Mouse (Mus musculus): ENCODE data around the gene Phactr1. TPM values are rescaled to one million over a fixed set of nuclear protein-coding genes. Genes with fewer than 3 reads are reported as not detected.

Phactr1 gene
- total and polyA plus RNA-seq, 3 experiments: not detected

GRCm38 (mm10) chr13:43171020-43171710 lies 490.7 kb downstream of the Phactr1 start, which contains the start of gene Tbc1d7:
Gene Tbc1d7 (minus strand): TSS chr13:43171501.
- H3K9me3 ChIP-seq (replicated peaks; ENCODE audit: insufficient read depth, low read length): no peaks in the 10 kb centered on the region
- H3K27me3 ChIP-seq (ENCODE audit: control insufficient read depth in 1 of 2, insufficient read depth in 2 of 2, low read length in 2 of 2): no peaks in the 10 kb centered on the region
- H3K4me3 ChIP-seq (ENCODE audit: control insufficient read depth in 1 of 2, insufficient read depth in 1 of 2, low read depth in 2 of 2, low read length in 2 of 2): peak within 1 kb of the TSS; percentile 60 to 92
- peak; percentile 97 for DNase-seq (ENCODE audit: low read depth, low spot score)
- H3K4me1 ChIP-seq (ENCODE audit: control insufficient read depth in 1 of 2, insufficient read depth in 2 of 2, low read length in 2 of 2): peaks cover 0 to 6% of the 10 kb centered on the region in 2 experiments; a peak in 1 of 4 replicates
- H3K36me3 ChIP-seq (ENCODE audit: control insufficient read depth in 1 of 2, insufficient read depth in 2 of 2, low read length in 2 of 2): peaks cover 0 to 4% of the 10 kb centered on the region in 2 experiments; a peak in 2 of 4 replicates
- H3K9ac ChIP-seq (ENCODE audit: control insufficient read depth, low read depth, low read length, poor library complexity, severe bottlenecking): peak within 1 kb of the TSS; percentile 90
- peak within 1 kb of the TSS; percentile 69 for H3K27ac ChIP-seq (ENCODE audit: control insufficient read depth, low read depth, low read length)
- no peaks in the 10 kb centered on the region; the same call in 1 of the 2 replicates for H3K79me2 ChIP-seq (ENCODE audit: control insufficient read depth, insufficient read depth, low read length, poor library complexity)
- 0 out of 6 replicates have a peak, but pooled peaks of 1 of the 3 experiments have one; percentile 3 for TF ChIP-seq CTCF (IDR thresholded peaks at IDR 0.05 in 2 of 3, conservative IDR thresholded peaks at IDR 0.05 in 1 of 3; ENCODE audit: control insufficient read depth in 1 of 3, insufficient read depth in 1 of 3, low read depth in 2 of 3, low read length in 3 of 3, poor library complexity in 1 of 3, severe bottlenecking in 1 of 3)
- TF ChIP-seq SMC3 (IDR thresholded peaks at IDR 0.05; ENCODE audit: low read depth, low read length): 0 out of 2 replicates have a peak, but pooled peaks have one; percentile 14
- peak; percentile 41; the same call in 1 of the 2 replicates for TF ChIP-seq ETS1 (IDR thresholded peaks at IDR 0.05; ENCODE audit: low read depth, low read length)
- TF ChIP-seq ELF1 (IDR thresholded peaks at IDR 0.05; ENCODE audit: low read depth, low read length): 0 out of 2 replicates have a peak, but pooled peaks have one; percentile 30
- TF ChIP-seq RCOR1 (IDR thresholded peaks at IDR 0.05; ENCODE audit: low read depth, low read length): no peak
- TF ChIP-seq GATA1 (IDR thresholded peaks at IDR 0.05; ENCODE audit: low read depth, low read length): no peak
- TF ChIP-seq CHD2 (IDR thresholded peaks at IDR 0.05; ENCODE audit: low read length): no peak
- peak; percentile 86 for TF ChIP-seq TCF12 (IDR thresholded peaks at IDR 0.05; ENCODE audit: low read depth, low read length)
- peak; percentile 94 for TF ChIP-seq NRF1 (IDR thresholded peaks at IDR 0.05; ENCODE audit: insufficient read depth, low read depth, low read length, poor library complexity, severe bottlenecking)
- TF ChIP-seq KAT2A (conservative IDR thresholded peaks at IDR 0.05; ENCODE audit: low read depth, low read length): no peak; the same call in 1 of the 2 replicates
- peak; percentile 97 for TF ChIP-seq POLR2AphosphoS2 (IDR thresholded peaks at IDR 0.05; ENCODE audit: low read length)
- peak; percentile 67; the same call in 1 of the 2 replicates for TF ChIP-seq CHD1 (IDR thresholded peaks at IDR 0.05; ENCODE audit: low read depth, low read length)
- peak; percentile 95 for TF ChIP-seq MXI1 (IDR thresholded peaks at IDR 0.05; ENCODE audit: low read depth, low read length)
- no peak for TF ChIP-seq RAD21 (IDR thresholded peaks at IDR 0.05; ENCODE audit: low read depth, low read length)
- TF ChIP-seq JUND (IDR thresholded peaks at IDR 0.05; ENCODE audit: low read depth, low read length): no peak
- 0 out of 4 replicates have a peak, but pooled peaks of 1 of the 2 experiments have one; percentile 22 for TF ChIP-seq EP300 (IDR thresholded peaks at IDR 0.05; ENCODE audit: low read depth in 1 of 2, low read length in 2 of 2)
- no peak for TF ChIP-seq ZKSCAN1 (IDR thresholded peaks at IDR 0.05; ENCODE audit: low read depth, low read length)
- TF ChIP-seq MYC (IDR thresholded peaks at IDR 0.05; ENCODE audit: low read depth, low read length): peak; percentile 91
- peak; percentile 95 for TF ChIP-seq MAX (IDR thresholded peaks at IDR 0.05; ENCODE audit: low read length)
- peak; percentile 98 for TF ChIP-seq UBTF (IDR thresholded peaks at IDR 0.05; ENCODE audit: borderline replicate concordance, insufficient read depth, low read depth, low read length)
- peak; percentile 95 for TF ChIP-seq HCFC1 (IDR thresholded peaks at IDR 0.05; ENCODE audit: low read depth, low read length)
- TF ChIP-seq ZC3H11A (IDR thresholded peaks at IDR 0.05; ENCODE audit: low read depth, low read length): no peak
- TF ChIP-seq NELFE (IDR thresholded peaks at IDR 0.05; ENCODE audit: low read depth, low read length): peak; percentile 99
- peak; percentile 96 for TF ChIP-seq ZMIZ1 (IDR thresholded peaks at IDR 0.05; ENCODE audit: low read depth, low read length)
- TF ChIP-seq MEF2A (IDR thresholded peaks at IDR 0.05; ENCODE audit: extremely low read depth, insufficient replicate concordance, low read depth, low read length, poor library complexity, severe bottlenecking): 0 out of 2 replicates have a peak, but pooled peaks have one; percentile 9
- TF ChIP-seq MAZ (IDR thresholded peaks at IDR 0.05; ENCODE audit: low read depth, low read length): peak; percentile 92
- TF ChIP-seq TAL1 (IDR thresholded peaks at IDR 0.05; ENCODE audit: low read length): no peak
- no peak for TF ChIP-seq USF2 (IDR thresholded peaks at IDR 0.05; ENCODE audit: borderline replicate concordance in 1 of 2, insufficient read depth in 1 of 2, low read depth in 1 of 2, low read length in 2 of 2)
- peak; percentile 65 for TF ChIP-seq USF1 (IDR thresholded peaks at IDR 0.05; ENCODE audit: low read depth, low read length)
- TF ChIP-seq SIN3A (IDR thresholded peaks at IDR 0.05; ENCODE audit: low read length): peak; percentile 86
- no peak for TF ChIP-seq MYB (IDR thresholded peaks at IDR 0.05; ENCODE audit: low read depth, low read length)
- 0 out of 2 replicates have a peak, but pooled peaks have one; percentile 5 for TF ChIP-seq ZNF384 (IDR thresholded peaks at IDR 0.05; ENCODE audit: low read depth, low read length)
- peak; percentile 89 for TF ChIP-seq TBP (IDR thresholded peaks at IDR 0.05; ENCODE audit: low read depth, low read length)
- no peak for TF ChIP-seq MAFK (IDR thresholded peaks at IDR 0.05; ENCODE audit: borderline replicate concordance, low read depth, low read length)
- TF ChIP-seq POLR2A (IDR thresholded peaks at IDR 0.05; ENCODE audit: control insufficient read depth in 1 of 2, insufficient read depth in 1 of 2, low read depth in 1 of 2, low read length in 2 of 2, poor library complexity in 1 of 2): peak; percentile 93 to 99
